Mouse (Mus musculus): Measurements from ENCODE around the gene Rnf13. TPM values are rescaled to one million over a fixed set of nuclear protein-coding genes. Genes with fewer than 3 reads are reported as not detected.

The Rnf13 gene
- polyA plus RNA-seq (2012; ENCODE audit: insufficient read depth, insufficient read length, missing spikeins): 281 and 313 TPM in 2 replicates

DNA sequence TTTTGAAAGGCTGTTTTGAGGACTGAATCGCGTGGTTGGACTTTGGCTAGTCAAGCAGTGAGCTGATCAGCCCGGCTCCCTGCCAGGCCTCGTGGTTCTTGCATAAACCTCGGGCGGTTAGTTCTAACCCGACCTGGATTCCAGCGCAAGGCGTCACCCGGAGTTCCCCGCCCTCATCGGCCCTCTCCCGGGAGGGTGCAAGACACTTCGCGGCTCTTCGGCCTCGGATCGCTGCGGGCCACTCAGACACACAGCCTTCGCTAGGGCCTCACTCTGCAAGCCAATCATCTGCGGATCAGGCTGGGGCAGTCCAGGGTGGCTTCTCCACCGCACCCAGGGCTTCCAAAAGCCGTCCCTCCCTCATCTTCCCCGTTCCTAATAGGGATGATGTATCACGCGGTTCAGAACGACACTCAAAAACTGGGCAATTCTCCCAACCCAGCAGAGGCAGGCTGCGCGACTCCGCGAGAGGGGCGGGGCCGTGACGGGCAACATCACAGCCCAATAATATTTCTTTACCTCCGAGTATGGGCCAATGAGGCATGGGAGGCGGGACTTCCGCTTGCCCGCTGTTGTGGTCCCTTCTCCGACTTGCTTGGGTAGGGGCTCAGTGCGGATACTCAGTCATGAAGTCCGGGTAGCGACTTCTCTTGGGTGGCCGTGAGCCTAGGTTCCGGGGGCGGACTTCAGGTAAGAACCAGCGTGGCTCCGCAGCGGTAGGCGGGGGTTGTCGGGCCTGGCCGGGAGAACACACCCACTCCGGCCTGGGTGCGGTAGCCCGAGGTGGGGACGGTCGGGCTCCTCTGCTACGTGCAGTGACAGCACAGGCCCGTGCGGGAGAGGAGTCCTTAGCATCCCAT, at the start of gene Rnf13:
Gene Rnf13, plus strand, starts transcription at position 552 of the 860 bp plus-strand sequence.
- Histone ChIP-seq H3K27ac (ENCODE audit: insufficient read depth, low read depth, low read length) (peak within 1 kb of the TSS; percentile 97), H3K4me3 (ENCODE audit: insufficient read depth, low read length) (peak within 1 kb of the TSS; percentile 85), H3K4me1 (ENCODE audit: control insufficient read depth, insufficient read depth, low read length) (peaks cover 17% of the 10 kb centered on the region)
- TF ChIP-seq POLR2A (IDR thresholded peaks at IDR 0.05; ENCODE audit: borderline replicate concordance, low read depth, low read length): no peak
- TF ChIP-seq CTCF (IDR thresholded peaks at IDR 0.05; ENCODE audit: low read depth, low read length): no peak

DNA sequence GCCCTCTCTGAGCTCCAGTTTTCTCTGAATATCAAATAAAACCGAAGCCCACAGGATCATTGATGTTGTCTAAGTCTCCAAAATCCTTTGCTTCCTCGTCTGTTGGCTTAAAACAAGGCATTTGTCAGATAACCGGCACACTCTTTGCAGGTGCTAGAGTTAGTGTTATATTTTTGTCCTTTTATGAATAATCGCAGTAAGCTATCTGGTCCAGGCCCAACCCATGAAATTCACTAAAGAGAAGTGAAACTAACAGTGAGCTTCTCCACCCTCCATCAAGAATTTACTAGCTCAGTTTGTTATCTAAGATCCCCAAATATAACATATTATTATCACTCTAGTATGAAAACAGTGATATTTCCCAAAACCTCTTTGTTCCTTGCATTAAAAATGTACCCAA, 44.1 kb upstream of the Rnf13 start:
- H3K27ac ChIP-seq (ENCODE audit: insufficient read depth, low read depth, low read length): no peak overlapping the region
- H3K4me1 ChIP-seq (ENCODE audit: control insufficient read depth, insufficient read depth, low read length): peaks cover 9% of the 10 kb centered on the region
- no peak overlapping the region for H3K4me3 ChIP-seq (ENCODE audit: insufficient read depth, low read length)
- TF ChIP-seq CTCF (IDR thresholded peaks at IDR 0.05; ENCODE audit: low read depth, low read length) (no peak), POLR2A (IDR thresholded peaks at IDR 0.05; ENCODE audit: borderline replicate concordance, low read depth, low read length) (no peak)

DNA sequence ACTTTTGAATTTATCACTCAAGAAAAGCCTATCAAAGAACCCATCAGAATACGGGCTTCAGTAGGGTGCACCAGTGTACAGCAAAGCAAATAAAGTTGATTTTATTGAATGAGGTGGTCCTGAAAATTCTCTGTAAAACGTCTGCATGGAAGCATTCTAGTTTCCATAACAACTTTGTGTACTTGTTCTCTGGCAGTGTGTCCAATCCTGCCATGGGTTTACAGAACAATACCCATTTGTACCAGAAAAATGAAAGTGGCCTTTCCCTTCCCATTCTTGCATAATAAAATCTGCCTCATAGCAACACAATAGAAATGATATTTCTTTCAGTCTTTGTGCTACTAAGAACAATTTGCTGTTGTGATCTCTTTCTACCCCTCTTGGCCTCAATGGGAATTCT, 43.1 kb upstream of the Rnf13 start, which contains the start of gene Ankub1:
Gene Ankub1, minus strand, starts transcription at position 81 of the 400 bp plus-strand sequence.
- H3K4me1 ChIP-seq (ENCODE audit: control insufficient read depth, insufficient read depth, low read length): peaks cover 9% of the 10 kb centered on the region
- no peak within 1 kb of the TSS for H3K27ac ChIP-seq (ENCODE audit: insufficient read depth, low read depth, low read length)
- TF ChIP-seq POLR2A (IDR thresholded peaks at IDR 0.05; ENCODE audit: borderline replicate concordance, low read depth, low read length) (no peak), CTCF (IDR thresholded peaks at IDR 0.05; ENCODE audit: low read depth, low read length) (no peak)
- H3K4me3 ChIP-seq (ENCODE audit: insufficient read depth, low read length): no peak within 1 kb of the TSS

GRCm38 (mm10) chr3:57696249-57696648, 39.6 kb upstream of the Rnf13 start:
- no peak for TF ChIP-seq POLR2A (IDR thresholded peaks at IDR 0.05; ENCODE audit: borderline replicate concordance, low read depth, low read length)
- no peak for TF ChIP-seq CTCF (IDR thresholded peaks at IDR 0.05; ENCODE audit: low read depth, low read length)
- Histone ChIP-seq H3K4me1 (ENCODE audit: control insufficient read depth, insufficient read depth, low read length) (peaks cover 9% of the 10 kb centered on the region), H3K4me3 (ENCODE audit: insufficient read depth, low read length) (no peak overlapping the region), H3K27ac (ENCODE audit: insufficient read depth, low read depth, low read length) (no peak overlapping the region)

GRCm38 (mm10) chr3:57696779-57697178, 39.1 kb upstream of the Rnf13 start:
- TF ChIP-seq CTCF (IDR thresholded peaks at IDR 0.05; ENCODE audit: low read depth, low read length) (no peak), POLR2A (IDR thresholded peaks at IDR 0.05; ENCODE audit: borderline replicate concordance, low read depth, low read length) (no peak)
- Histone ChIP-seq H3K4me3 (ENCODE audit: insufficient read depth, low read length) (no peak overlapping the region), H3K27ac (ENCODE audit: insufficient read depth, low read depth, low read length) (no peak overlapping the region), H3K4me1 (ENCODE audit: control insufficient read depth, insufficient read depth, low read length) (peaks cover 7% of the 10 kb centered on the region)

- H3K27ac ChIP-seq (ENCODE audit: insufficient read depth, low read depth, low read length): no peak overlapping the region
- no peak for TF ChIP-seq POLR2A (IDR thresholded peaks at IDR 0.05; ENCODE audit: borderline replicate concordance, low read depth, low read length)
- H3K4me3 ChIP-seq (ENCODE audit: insufficient read depth, low read length): no peak overlapping the region
- no peaks in the 10 kb centered on the region for H3K4me1 ChIP-seq (ENCODE audit: control insufficient read depth, insufficient read depth, low read length)
Measured at GRCm38 (mm10) chr3:57714151-57714550, 21.7 kb upstream of the Rnf13 start.

DNA sequence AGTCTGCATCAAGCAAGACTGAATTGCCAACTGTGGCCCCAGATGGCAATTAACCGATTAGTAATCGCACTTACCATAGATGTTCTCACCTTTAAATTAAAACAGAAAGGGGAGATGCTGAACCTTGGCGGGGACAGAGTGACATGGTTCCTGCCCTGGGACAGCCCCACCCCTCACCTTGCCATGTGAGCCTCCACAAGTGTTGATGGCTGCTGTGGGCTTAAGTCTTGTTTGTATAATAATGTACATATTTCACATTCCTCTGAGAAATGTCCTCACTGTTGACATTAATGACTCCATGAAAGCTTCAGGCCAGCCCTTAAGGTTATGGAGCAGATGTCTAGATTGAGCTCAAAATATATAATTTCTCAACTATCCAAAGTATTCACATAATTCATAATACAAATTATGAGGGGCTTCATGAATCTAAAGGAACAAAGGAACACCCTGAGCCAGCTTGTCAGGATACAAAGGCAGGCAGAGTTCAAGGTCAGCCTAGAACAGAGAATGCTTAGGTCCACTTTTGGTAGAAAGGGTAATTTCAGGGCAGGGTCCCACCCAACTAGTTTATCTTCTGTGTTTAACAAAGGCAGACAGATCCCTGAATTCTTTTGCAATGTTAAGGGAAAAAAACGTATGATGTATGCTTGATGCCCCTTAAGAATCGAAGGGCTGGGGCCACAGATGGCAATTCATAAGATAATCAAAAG, 3.5 kb upstream of the Rnf13 start:
- H3K27ac ChIP-seq (ENCODE audit: insufficient read depth, low read depth, low read length): peak overlapping the region; percentile 45
- H3K4me1 ChIP-seq (ENCODE audit: control insufficient read depth, insufficient read depth, low read length): peaks cover 9% of the 10 kb centered on the region
- TF ChIP-seq CTCF (IDR thresholded peaks at IDR 0.05; ENCODE audit: low read depth, low read length) (no peak), POLR2A (IDR thresholded peaks at IDR 0.05; ENCODE audit: borderline replicate concordance, low read depth, low read length) (no peak)
- no peak overlapping the region for H3K4me3 ChIP-seq (ENCODE audit: insufficient read depth, low read length)

DNA sequence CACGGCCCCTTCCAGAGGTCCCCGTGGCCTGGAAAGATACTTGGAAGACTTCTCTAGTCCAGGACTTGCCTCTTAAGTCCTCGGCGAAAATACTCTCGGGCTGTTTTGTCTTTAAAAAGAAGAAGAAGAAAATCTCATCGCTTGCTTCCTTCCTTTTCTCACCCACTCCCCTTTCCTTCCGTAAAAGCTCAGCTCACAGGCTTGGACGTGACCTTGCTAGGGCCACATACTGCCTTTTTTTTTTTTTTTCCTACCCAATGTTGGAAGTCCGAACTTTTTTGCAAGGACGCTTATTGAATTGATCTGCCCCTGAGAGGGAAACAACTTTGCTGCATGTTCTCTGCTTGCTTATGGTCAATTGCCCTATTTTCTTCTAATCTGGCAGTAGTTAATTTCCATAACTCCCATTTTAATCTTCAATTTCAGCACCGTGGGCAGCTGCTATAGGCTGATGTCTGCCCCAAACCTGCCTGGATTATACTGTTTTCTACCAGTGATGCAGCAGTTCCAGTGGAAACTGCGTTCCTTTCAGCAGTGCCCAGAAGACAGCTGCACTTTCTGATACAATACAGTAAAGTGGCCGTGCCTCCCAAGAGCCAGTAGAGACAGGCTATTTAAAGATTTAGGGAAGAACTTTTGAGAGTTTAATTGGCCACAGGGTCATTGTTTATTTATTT, 695 bp downstream of the Rnf13 start:
- TF ChIP-seq POLR2A (IDR thresholded peaks at IDR 0.05; ENCODE audit: borderline replicate concordance, low read depth, low read length) (no peak), CTCF (IDR thresholded peaks at IDR 0.05; ENCODE audit: low read depth, low read length) (no peak)
- Histone ChIP-seq H3K27ac (ENCODE audit: insufficient read depth, low read depth, low read length) (peak overlapping the region; percentile 97), H3K4me3 (ENCODE audit: insufficient read depth, low read length) (peak overlapping the region; percentile 85), H3K4me1 (ENCODE audit: control insufficient read depth, insufficient read depth, low read length) (peaks cover 18% of the 10 kb centered on the region)

- Histone ChIP-seq H3K4me3 (ENCODE audit: insufficient read depth, low read length) (no peak overlapping the region), H3K4me1 (ENCODE audit: control insufficient read depth, insufficient read depth, low read length) (peaks cover 16% of the 10 kb centered on the region), H3K27ac (ENCODE audit: insufficient read depth, low read depth, low read length) (peak overlapping the region; percentile 15; the same call in 1 of the 2 replicates)
- TF ChIP-seq CTCF (IDR thresholded peaks at IDR 0.05; ENCODE audit: low read depth, low read length): no peak
- no peak for TF ChIP-seq POLR2A (IDR thresholded peaks at IDR 0.05; ENCODE audit: borderline replicate concordance, low read depth, low read length)
Measured at GRCm38 (mm10) chr3:57739830-57740229, 4.0 kb downstream of the Rnf13 start.

Data from bone marrow macrophage, adult 2 months (primary cell).